Mouse (Mus musculus) myocyte (in vitro differentiated cells): ENCODE data around the gene Wwtr1.

Experiments
- E2F4 ChIP-seq: IDR thresholded peaks from one replicate; pipeline ENCODE4 v1.6.1; 2011; ENCODE audit warnings: mild to moderate bottlenecking, control low read depth, moderate library complexity; ENCODE audit not compliant: insufficient read depth
- POLR2A ChIP-seq: IDR thresholded peaks from one replicate; pipeline ENCODE4 v1.6.1; 2011; ENCODE audit warnings: low read depth, mild to moderate bottlenecking, control low read depth, moderate library complexity; ENCODE audit not compliant: insufficient read length
- USF1 ChIP-seq: IDR thresholded peaks from one replicate; pipeline ENCODE4 v1.6.1; 2011; ENCODE audit warnings: low read depth, mild to moderate bottlenecking, control low read depth, moderate library complexity

- TF ChIP-seq POLR2A, result no peak
- no peak for TF ChIP-seq USF1
- no peak for TF ChIP-seq E2F4
These were observed 127.8 kb downstream of the Wwtr1 start for GRCm38 (mm10) chr3:57447889-57448288.
